Mouse (Mus musculus): Measurements from ENCODE around the gene Naga. TPM values are rescaled to one million over a fixed set of nuclear protein-coding genes. Genes with fewer than 3 reads are reported as not detected.

The Naga gene
- 90.8 TPM for polyA plus RNA-seq (2014; fragmentation: Illumina TruSeq; extraction: RNeasy Lipid Tissue Mini Kit (QIAGEN cat#74804); ENCODE audit: low read depth, low replicate concordance)

GRCm38 (mm10) chr15:82338593-82339112 is at the start of gene Naga, which contains the start of the genes Pheta2 and Smdt1:
Gene Naga, minus strand, starts transcription at chr15:82338925.
Gene Pheta2, plus strand, starts transcription at chr15:82338942.
Gene Smdt1, plus strand, starts transcription at chr15:82338959.

GRCm38 (mm10) chr15:82379871-82380713 is 41.4 kb upstream of the Naga start, which contains the start of gene Cyp2d22:
Gene Cyp2d22, minus strand, starts transcription at chr15:82380260.

GRCm38 (mm10) chr15:82354126-82354945 is 15.6 kb upstream of the Naga start, which contains the start of gene Ndufa6:
Gene Ndufa6, minus strand, starts transcription at chr15:82354322.

GRCm38 (mm10) chr15:82298764-82299561 is 39.8 kb downstream of the Naga start, which contains the start of gene Wbp2nl:
Gene Wbp2nl, plus strand, starts transcription at chr15:82298954.

Other genes with a start within 250 kb of the Naga start
- gene Ccdc134, start 211.0 kb downstream of the Naga start, polyA plus RNA-seq (2014; fragmentation: Illumina TruSeq; extraction: RNeasy Lipid Tissue Mini Kit (QIAGEN cat#74804); ENCODE audit: low read depth, low replicate concordance), result 15.4 TPM
- gene Srebf2, start 191.7 kb downstream of the Naga start, polyA plus RNA-seq (2014; fragmentation: Illumina TruSeq; extraction: RNeasy Lipid Tissue Mini Kit (QIAGEN cat#74804); ENCODE audit: low read depth, low replicate concordance), result 73.8 TPM
- gene Shisa8, start 126.1 kb downstream of the Naga start, polyA plus RNA-seq (2014; fragmentation: Illumina TruSeq; extraction: RNeasy Lipid Tissue Mini Kit (QIAGEN cat#74804); ENCODE audit: low read depth, low replicate concordance), result not detected
- not detected for gene Tnfrsf13c, start 114.6 kb downstream of the Naga start, polyA plus RNA-seq (2014; fragmentation: Illumina TruSeq; extraction: RNeasy Lipid Tissue Mini Kit (QIAGEN cat#74804); ENCODE audit: low read depth, low replicate concordance)
- gene Cenpm, start 94.2 kb downstream of the Naga start, polyA plus RNA-seq (2014; fragmentation: Illumina TruSeq; extraction: RNeasy Lipid Tissue Mini Kit (QIAGEN cat#74804); ENCODE audit: low read depth, low replicate concordance), result 2.5 TPM
- gene 1500009C09Rik, start 86.5 kb downstream of the Naga start, polyA plus RNA-seq (2014; fragmentation: Illumina TruSeq; extraction: RNeasy Lipid Tissue Mini Kit (QIAGEN cat#74804); ENCODE audit: low read depth, low replicate concordance), result not detected
- 3.4 TPM for gene Sept3, start 64.0 kb downstream of the Naga start, polyA plus RNA-seq (2014; fragmentation: Illumina TruSeq; extraction: RNeasy Lipid Tissue Mini Kit (QIAGEN cat#74804); ENCODE audit: low read depth, low replicate concordance)
- gene Wbp2nl, start 40.0 kb downstream of the Naga start, polyA plus RNA-seq (2014; fragmentation: Illumina TruSeq; extraction: RNeasy Lipid Tissue Mini Kit (QIAGEN cat#74804); ENCODE audit: low read depth, low replicate concordance), result 0.87 TPM
- gene Pheta2, start within 50 bp of the Naga start, polyA plus RNA-seq (2014; fragmentation: Illumina TruSeq; extraction: RNeasy Lipid Tissue Mini Kit (QIAGEN cat#74804); ENCODE audit: low read depth, low replicate concordance), result 1.4 TPM
- gene Smdt1, start within 50 bp of the Naga start, polyA plus RNA-seq (2014; fragmentation: Illumina TruSeq; extraction: RNeasy Lipid Tissue Mini Kit (QIAGEN cat#74804); ENCODE audit: low read depth, low replicate concordance), result 191 TPM
- 283 TPM for gene Ndufa6, start 15.4 kb upstream of the Naga start, polyA plus RNA-seq (2014; fragmentation: Illumina TruSeq; extraction: RNeasy Lipid Tissue Mini Kit (QIAGEN cat#74804); ENCODE audit: low read depth, low replicate concordance)
- gene Cyp2d22, start 41.3 kb upstream of the Naga start, polyA plus RNA-seq (2014; fragmentation: Illumina TruSeq; extraction: RNeasy Lipid Tissue Mini Kit (QIAGEN cat#74804); ENCODE audit: low read depth, low replicate concordance), result 31.2 TPM
- gene Cyp2d11, start 55.1 kb upstream of the Naga start, polyA plus RNA-seq (2014; fragmentation: Illumina TruSeq; extraction: RNeasy Lipid Tissue Mini Kit (QIAGEN cat#74804); ENCODE audit: low read depth, low replicate concordance), result not detected
- gene Cyp2d10, start 68.3 kb upstream of the Naga start, polyA plus RNA-seq (2014; fragmentation: Illumina TruSeq; extraction: RNeasy Lipid Tissue Mini Kit (QIAGEN cat#74804); ENCODE audit: low read depth, low replicate concordance), result not detected
- gene Cyp2d9, start 94.5 kb upstream of the Naga start, polyA plus RNA-seq (2014; fragmentation: Illumina TruSeq; extraction: RNeasy Lipid Tissue Mini Kit (QIAGEN cat#74804); ENCODE audit: low read depth, low replicate concordance), result 1.6 TPM
- not detected for gene Cyp2d12, start 216.1 kb upstream of the Naga start, polyA plus RNA-seq (2014; fragmentation: Illumina TruSeq; extraction: RNeasy Lipid Tissue Mini Kit (QIAGEN cat#74804); ENCODE audit: low read depth, low replicate concordance)